Mouse (Mus musculus): ENCODE data around the gene Tead2.

- TF ChIP-seq CTCF (IDR thresholded peaks at IDR 0.05) (0 out of 2 replicates have a peak, but pooled peaks have one; percentile 20), EP300 (IDR thresholded peaks at IDR 0.05) (no peak)
These were observed 19.5 kb downstream of the Tead2 start for GRCm38 (mm10) chr7:45234922-45235571.
